Mouse (Mus musculus) liver, embryonic 14.5 days (tissue): ENCODE results near the gene Misp.

Source experiments
- CTCF ChIP-seq: IDR thresholded peaks from 2 replicates; pipeline ENCODE4 v1.5.1; 2016; ENCODE audit warnings: antibody characterized with exemption, low read depth, control low read depth
- EP300 ChIP-seq: IDR thresholded peaks from 2 replicates; pipeline ENCODE4 v1.6.1; 2016; ENCODE audit warnings: antibody characterized with exemption, low read depth

- TF ChIP-seq CTCF (no peak), EP300 (no peak)
Measured at GRCm38 (mm10) chr10:79822372-79822771, 1.6 kb downstream of the Misp start.
